Mouse (Mus musculus): ENCODE measurements around the gene Krt84. TPM values are rescaled to one million over a fixed set of nuclear protein-coding genes. Genes with fewer than 3 reads are reported as not detected.
A peak's percentile ranks its signal among the peaks of the same experiment; 100 is the strongest.

Krt84 gene
- not detected in 2 replicates for polyA plus RNA-seq (2014; fragmentation: Nextera tagmentation; extraction: Ambion mirVana)

DNA sequence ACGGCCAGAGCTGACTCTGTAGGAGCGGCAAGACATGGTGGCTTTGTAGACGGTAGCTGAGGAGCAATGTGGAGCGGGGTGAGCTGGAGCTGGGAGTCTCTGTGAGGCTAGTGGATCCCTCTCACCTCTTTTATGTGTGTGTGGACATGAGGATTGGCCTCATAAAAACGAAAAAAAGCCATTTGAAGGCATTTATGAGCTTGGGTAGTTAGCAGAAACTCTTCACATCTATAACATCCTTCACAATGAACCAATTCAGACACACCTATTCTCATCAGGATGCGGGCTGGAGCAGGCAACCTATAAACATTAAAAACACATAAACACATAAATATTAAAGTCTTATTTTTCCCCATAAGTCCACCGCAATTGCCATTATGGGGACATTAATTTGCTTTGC, at the start of gene Krt84:
Krt84 (minus strand) TSS at position 101 of the 400 bp plus-strand sequence.
- ATAC-seq (ENCODE audit: low FRiP score), result no peak
- no peak within 1 kb of the TSS for H3K4me2 ChIP-seq (replicated peaks; ENCODE audit: low read depth, low read length)
- no peak within 1 kb of the TSS for H3K4me3 ChIP-seq (ENCODE audit: low read depth, low read length)
- 85% methylated on average over 7 of the region's 7 CpGs for WGBS
- H3K4me1 ChIP-seq (replicated peaks; ENCODE audit: control insufficient read depth, insufficient read depth, low read length), result no peaks in the 10 kb centered on the region
- H3K9ac ChIP-seq (ENCODE audit: low read depth, low read length), result no peak within 1 kb of the TSS
- H3K27me3 ChIP-seq (ENCODE audit: control insufficient read depth, insufficient read depth, low read length), result no peaks in the 10 kb centered on the region
- DNase-seq (ENCODE audit: low spot score), result no peak
- no peaks in the 10 kb centered on the region for H3K36me3 ChIP-seq (ENCODE audit: control insufficient read depth, insufficient read depth, low read length)
- H3K9me3 ChIP-seq (ENCODE audit: control insufficient read depth, low read length), result no peaks in the 10 kb centered on the region
- H3K27ac ChIP-seq (ENCODE audit: low read depth, low read length), result no peak within 1 kb of the TSS

DNA sequence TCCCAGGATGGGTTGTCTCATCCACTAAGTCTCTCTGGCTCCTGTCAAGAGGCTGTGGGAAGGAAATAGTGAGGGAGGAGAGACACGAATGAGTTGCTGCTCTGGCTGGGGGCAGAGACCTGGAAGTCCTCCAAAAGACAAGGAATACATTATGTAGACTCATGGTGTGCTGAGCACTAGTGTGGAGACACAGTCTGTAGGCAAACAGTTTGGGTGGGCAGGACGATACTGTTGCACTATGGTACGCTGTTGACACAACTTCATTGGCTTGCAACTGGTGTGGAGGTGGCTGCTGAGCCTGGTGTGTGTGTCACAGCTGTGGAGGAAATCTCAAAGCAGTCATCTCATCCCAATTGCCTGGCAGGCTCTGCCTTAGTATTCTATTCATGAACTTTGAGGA, 49.1 kb upstream of the Krt84 start:
- 85% methylated on average over 3 of the region's 3 CpGs for WGBS
- ATAC-seq (ENCODE audit: low FRiP score), result no peak

DNA sequence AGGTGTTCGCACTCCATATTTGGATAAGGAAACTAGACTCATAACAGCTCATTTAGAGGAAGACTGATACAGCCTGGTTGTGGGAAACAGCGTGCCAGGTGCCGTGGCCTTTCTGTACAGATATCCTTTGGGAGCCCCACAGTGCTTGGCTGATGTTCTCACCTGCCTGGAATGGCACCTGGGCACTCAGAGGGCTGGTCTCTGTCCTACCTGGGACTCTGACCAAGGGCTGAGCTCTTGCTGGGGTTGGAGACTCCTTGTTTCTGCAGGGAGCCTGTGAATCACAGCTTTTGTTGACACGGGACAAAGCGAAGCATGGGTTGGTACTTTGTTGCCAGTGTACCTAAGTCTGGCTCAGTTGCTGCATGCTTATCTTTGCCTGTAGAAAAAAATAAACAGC, 42.9 kb upstream of the Krt84 start:
- Histone ChIP-seq H3K4me1 (replicated peaks; ENCODE audit: control insufficient read depth, insufficient read depth, low read length) (no peaks in the 10 kb centered on the region), H3K4me3 (ENCODE audit: low read depth, low read length) (no peak overlapping the region), H3K27ac (ENCODE audit: low read depth, low read length) (no peak overlapping the region), H3K9ac (ENCODE audit: low read depth, low read length) (no peak overlapping the region), H3K27me3 (ENCODE audit: control insufficient read depth, insufficient read depth, low read length) (no peaks in the 10 kb centered on the region), H3K36me3 (ENCODE audit: control insufficient read depth, insufficient read depth, low read length) (no peaks in the 10 kb centered on the region), H3K4me2 (replicated peaks; ENCODE audit: low read depth, low read length) (no peak overlapping the region), H3K9me3 (ENCODE audit: control insufficient read depth, low read length) (no peaks in the 10 kb centered on the region)
- ATAC-seq (ENCODE audit: low FRiP score) (no peak), DNase-seq (ENCODE audit: low spot score) (no peak)
- 87% methylated on average over 5 of the region's 5 CpGs for WGBS

More for the DNA sequence above, 49.1 kb upstream of the Krt84 start:
- no peak overlapping the region for H3K4me2 ChIP-seq (replicated peaks; ENCODE audit: low read depth, low read length)
- H3K27me3 ChIP-seq (ENCODE audit: control insufficient read depth, insufficient read depth, low read length), result no peaks in the 10 kb centered on the region
- H3K4me1 ChIP-seq (replicated peaks; ENCODE audit: control insufficient read depth, insufficient read depth, low read length), result no peaks in the 10 kb centered on the region
- H3K27ac ChIP-seq (ENCODE audit: low read depth, low read length), result no peak overlapping the region
- no peak for DNase-seq (ENCODE audit: low spot score)
- no peaks in the 10 kb centered on the region for H3K36me3 ChIP-seq (ENCODE audit: control insufficient read depth, insufficient read depth, low read length)
- no peaks in the 10 kb centered on the region for H3K9me3 ChIP-seq (ENCODE audit: control insufficient read depth, low read length)
- no peak overlapping the region for H3K9ac ChIP-seq (ENCODE audit: low read depth, low read length)
- H3K4me3 ChIP-seq (ENCODE audit: low read depth, low read length), result no peak overlapping the region

DNA sequence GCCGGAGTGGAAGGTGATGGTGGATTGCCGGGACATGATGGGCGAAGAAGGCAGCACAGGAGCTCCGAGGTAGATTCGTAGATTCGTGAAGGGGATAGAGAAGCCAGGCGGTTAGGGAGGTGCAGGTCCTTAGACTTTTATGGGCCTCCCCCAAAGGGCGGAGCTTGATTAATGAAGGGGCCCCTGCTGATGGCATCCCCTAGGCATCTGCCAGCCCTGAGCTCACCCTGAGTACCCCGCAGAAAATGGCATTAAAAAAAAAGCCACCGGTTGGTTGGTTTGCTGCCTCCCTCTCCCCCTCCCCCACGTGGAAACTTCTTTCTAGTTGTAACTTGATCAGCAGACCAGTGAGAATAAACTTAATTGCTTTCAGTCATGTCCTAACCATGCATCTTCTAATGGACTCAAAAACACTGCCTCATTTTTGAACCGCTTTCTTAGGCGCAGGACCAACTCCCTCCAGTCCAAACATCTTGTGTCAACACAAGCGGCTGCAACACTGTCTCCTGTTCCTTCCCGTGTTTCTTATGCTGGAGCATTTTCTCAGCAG, 41.3 kb upstream of the Krt84 start, which contains the start of gene Krt75:
Krt75 (minus strand) TSS at position 109 of the 550 bp plus-strand sequence.
- Histone ChIP-seq H3K9ac (ENCODE audit: low read depth, low read length) (no peak within 1 kb of the TSS), H3K4me2 (replicated peaks; ENCODE audit: low read depth, low read length) (no peak within 1 kb of the TSS), H3K36me3 (ENCODE audit: control insufficient read depth, insufficient read depth, low read length) (no peaks in the 10 kb centered on the region), H3K4me3 (ENCODE audit: low read depth, low read length) (no peak within 1 kb of the TSS), H3K4me1 (replicated peaks; ENCODE audit: control insufficient read depth, insufficient read depth, low read length) (no peaks in the 10 kb centered on the region), H3K27me3 (ENCODE audit: control insufficient read depth, insufficient read depth, low read length) (no peaks in the 10 kb centered on the region), H3K27ac (ENCODE audit: low read depth, low read length) (no peak within 1 kb of the TSS), H3K9me3 (ENCODE audit: control insufficient read depth, low read length) (no peaks in the 10 kb centered on the region)
- DNase-seq (ENCODE audit: low spot score) (no peak), ATAC-seq (ENCODE audit: low FRiP score) (no peak)
- WGBS, result 67% methylated on average over 15 of the region's 15 CpGs

DNA sequence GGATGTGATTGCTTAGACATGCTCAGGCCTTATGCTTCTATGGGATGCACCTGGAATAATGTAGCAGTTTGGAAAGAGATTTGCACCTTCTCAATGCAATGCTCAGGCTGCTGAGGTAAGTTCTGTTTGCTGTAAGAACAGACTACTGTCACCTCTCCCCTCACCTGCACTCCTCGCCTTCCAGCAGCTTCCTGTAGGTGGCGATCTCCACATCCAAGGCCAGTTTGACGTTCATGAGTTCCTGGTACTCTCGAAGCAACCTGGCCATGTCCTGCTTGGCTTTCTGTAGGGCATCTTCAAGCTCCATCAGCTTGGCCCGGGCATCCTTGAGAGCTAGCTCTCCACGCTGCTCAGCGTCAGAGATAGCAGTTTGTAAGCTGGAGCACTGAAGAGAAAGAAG, 35.2 kb upstream of the Krt84 start:
- Histone ChIP-seq H3K4me1 (replicated peaks; ENCODE audit: control insufficient read depth, insufficient read depth, low read length) (no peaks in the 10 kb centered on the region), H3K4me2 (replicated peaks; ENCODE audit: low read depth, low read length) (no peak overlapping the region), H3K27ac (ENCODE audit: low read depth, low read length) (no peak overlapping the region), H3K36me3 (ENCODE audit: control insufficient read depth, insufficient read depth, low read length) (no peaks in the 10 kb centered on the region), H3K9me3 (ENCODE audit: control insufficient read depth, low read length) (no peaks in the 10 kb centered on the region), H3K27me3 (ENCODE audit: control insufficient read depth, insufficient read depth, low read length) (no peaks in the 10 kb centered on the region), H3K9ac (ENCODE audit: low read depth, low read length) (no peak overlapping the region), H3K4me3 (ENCODE audit: low read depth, low read length) (no peak overlapping the region)
- 45% methylated on average over 7 of the region's 7 CpGs for WGBS
- DNase-seq (ENCODE audit: low spot score) (no peak), ATAC-seq (ENCODE audit: low FRiP score) (no peak)

DNA sequence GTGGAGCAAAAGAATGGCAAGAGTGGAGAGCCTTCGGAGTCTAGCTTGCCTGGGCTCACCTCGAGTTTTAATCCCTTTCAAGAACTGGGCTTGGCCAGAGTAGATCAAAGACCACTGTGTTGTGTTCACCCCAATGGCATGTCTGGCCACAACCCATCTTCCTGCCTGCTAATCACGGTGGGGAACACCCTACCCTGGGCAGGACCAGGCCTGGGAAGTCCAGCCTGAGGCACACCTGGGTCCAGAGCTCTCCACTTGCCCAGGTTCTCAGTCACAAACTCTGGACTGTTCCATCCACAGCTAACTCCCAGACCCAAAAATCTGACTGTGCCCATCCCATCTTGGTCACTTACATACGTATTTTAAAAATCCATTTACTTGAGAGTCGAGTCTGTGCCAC, 30.2 kb upstream of the Krt84 start, which contains the start of gene Krt90:
Krt90 (minus strand) TSS at position 101 of the 400 bp plus-strand sequence.
- Histone ChIP-seq H3K27me3 (ENCODE audit: control insufficient read depth, insufficient read depth, low read length) (no peaks in the 10 kb centered on the region), H3K4me1 (replicated peaks; ENCODE audit: control insufficient read depth, insufficient read depth, low read length) (peaks cover 4% of the 10 kb centered on the region; the same call in 1 of the 2 replicates), H3K9me3 (ENCODE audit: control insufficient read depth, low read length) (no peaks in the 10 kb centered on the region), H3K27ac (ENCODE audit: low read depth, low read length) (no peak within 1 kb of the TSS), H3K4me2 (replicated peaks; ENCODE audit: low read depth, low read length) (no peak within 1 kb of the TSS), H3K36me3 (ENCODE audit: control insufficient read depth, insufficient read depth, low read length) (no peaks in the 10 kb centered on the region), H3K4me3 (ENCODE audit: low read depth, low read length) (no peak within 1 kb of the TSS), H3K9ac (ENCODE audit: low read depth, low read length) (no peak within 1 kb of the TSS)
- ATAC-seq (ENCODE audit: low FRiP score) (no peak), DNase-seq (ENCODE audit: low spot score) (no peak)
- WGBS, result 81% methylated on average over 5 of the region's 5 CpGs

DNA sequence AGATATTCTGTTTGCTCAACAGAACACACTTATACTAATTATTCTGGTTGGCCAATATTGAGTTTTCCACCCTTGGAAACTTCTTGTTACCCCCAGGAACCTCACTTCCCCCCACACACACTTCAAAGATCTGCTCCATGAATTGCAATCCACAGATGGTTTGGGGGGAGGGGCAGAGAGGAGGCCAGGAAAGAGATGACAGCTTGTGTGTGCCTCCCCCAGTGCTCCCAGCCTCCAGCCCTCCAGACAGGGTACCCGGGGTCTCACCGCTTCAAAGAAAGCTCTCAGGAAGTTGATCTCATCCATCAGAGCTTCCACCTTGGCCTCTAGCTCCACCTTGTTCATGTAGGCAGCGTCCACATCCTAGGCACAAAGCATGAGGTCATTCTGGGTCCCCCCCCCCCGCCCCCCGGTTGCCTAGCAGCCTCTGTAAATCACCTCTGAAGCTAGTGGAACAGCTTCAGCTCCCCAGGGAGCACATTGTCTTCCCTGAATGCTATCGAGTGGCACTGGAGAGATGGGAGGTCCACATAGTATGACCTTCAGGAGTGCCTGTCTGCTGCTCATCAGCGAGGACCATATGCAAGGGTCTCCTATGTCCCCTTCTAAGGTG, 25.5 kb upstream of the Krt84 start:
- Histone ChIP-seq H3K27ac (ENCODE audit: low read depth, low read length) (no peak overlapping the region), H3K9me3 (ENCODE audit: control insufficient read depth, low read length) (no peaks in the 10 kb centered on the region), H3K4me2 (replicated peaks; ENCODE audit: low read depth, low read length) (no peak overlapping the region), H3K9ac (ENCODE audit: low read depth, low read length) (no peak overlapping the region), H3K36me3 (ENCODE audit: control insufficient read depth, insufficient read depth, low read length) (no peaks in the 10 kb centered on the region), H3K4me3 (ENCODE audit: low read depth, low read length) (no peak overlapping the region), H3K4me1 (replicated peaks; ENCODE audit: control insufficient read depth, insufficient read depth, low read length) (peaks cover 4% of the 10 kb centered on the region; the same call in 1 of the 2 replicates), H3K27me3 (ENCODE audit: control insufficient read depth, insufficient read depth, low read length) (no peaks in the 10 kb centered on the region)
- DNase-seq (ENCODE audit: low spot score) (peak; percentile 57), ATAC-seq (ENCODE audit: low FRiP score) (no peak)
- WGBS, result 7% methylated on average over 6 of the region's 7 CpGs

DNA sequence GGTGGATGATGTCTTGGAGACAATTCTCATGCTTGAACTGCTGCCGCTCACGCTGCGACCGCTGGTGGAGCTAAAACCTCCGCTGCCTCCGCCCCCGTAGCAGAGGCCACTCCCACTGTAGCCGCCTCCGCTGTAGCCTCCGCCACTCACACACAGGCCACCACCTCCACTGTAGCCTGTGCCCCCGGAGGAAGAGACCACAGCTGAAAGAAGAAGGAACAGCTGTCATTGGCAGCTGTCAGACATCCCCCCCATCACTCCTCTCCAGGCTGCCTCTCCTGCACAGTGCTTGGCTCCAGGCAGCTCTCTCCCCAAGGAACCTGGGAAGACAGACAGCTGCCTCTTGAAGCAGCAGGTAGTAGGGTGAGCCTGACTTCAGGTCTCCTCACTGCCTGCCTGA, 20.5 kb upstream of the Krt84 start:
- Histone ChIP-seq H3K4me2 (replicated peaks; ENCODE audit: low read depth, low read length) (0 out of 2 replicates have a peak overlapping the region, but pooled peaks have one; percentile 11), H3K4me3 (ENCODE audit: low read depth, low read length) (no peak overlapping the region), H3K27ac (ENCODE audit: low read depth, low read length) (no peak overlapping the region), H3K36me3 (ENCODE audit: control insufficient read depth, insufficient read depth, low read length) (no peaks in the 10 kb centered on the region), H3K9me3 (ENCODE audit: control insufficient read depth, low read length) (no peaks in the 10 kb centered on the region), H3K27me3 (ENCODE audit: control insufficient read depth, insufficient read depth, low read length) (no peaks in the 10 kb centered on the region), H3K9ac (ENCODE audit: low read depth, low read length) (0 out of 2 replicates have a peak overlapping the region, but pooled peaks have one; percentile 15), H3K4me1 (replicated peaks; ENCODE audit: control insufficient read depth, insufficient read depth, low read length) (peaks cover 3% of the 10 kb centered on the region; the same call in 1 of the 2 replicates)
- peak; percentile 72 for ATAC-seq (ENCODE audit: low FRiP score)
- WGBS, result 0% methylated on average over 11 of the region's 11 CpGs
- peak; percentile 66 for DNase-seq (ENCODE audit: low spot score)

DNA sequence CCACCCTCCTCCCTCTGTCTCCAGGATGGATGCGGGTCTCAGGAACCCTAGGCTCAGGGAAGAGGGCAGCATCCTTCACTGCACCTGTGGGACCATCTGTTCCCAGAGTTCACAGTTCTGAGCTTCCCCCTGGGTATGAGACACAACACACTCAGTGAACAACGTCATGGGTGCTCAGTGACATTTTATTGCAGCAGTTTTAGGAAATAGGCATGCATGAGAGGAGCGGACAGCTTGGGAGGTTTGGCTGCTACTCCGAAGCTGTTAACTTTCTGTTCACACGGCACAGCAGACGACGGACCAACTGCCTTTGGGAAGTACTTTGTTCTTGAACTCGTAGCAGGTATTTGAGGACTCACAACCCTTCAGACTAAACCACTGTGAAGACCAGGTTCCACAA, 19.6 kb upstream of the Krt84 start:
- H3K36me3 ChIP-seq (ENCODE audit: control insufficient read depth, insufficient read depth, low read length), result no peaks in the 10 kb centered on the region
- DNase-seq (ENCODE audit: low spot score) (no peak), ATAC-seq (ENCODE audit: low FRiP score) (no peak)
- no peak overlapping the region for H3K4me3 ChIP-seq (ENCODE audit: low read depth, low read length)
- no peak overlapping the region for H3K27ac ChIP-seq (ENCODE audit: low read depth, low read length)
- H3K4me1 ChIP-seq (replicated peaks; ENCODE audit: control insufficient read depth, insufficient read depth, low read length), result peaks cover 3% of the 10 kb centered on the region; the same call in 1 of the 2 replicates
- WGBS, result 82% methylated on average over 8 of the region's 8 CpGs
- H3K9ac ChIP-seq (ENCODE audit: low read depth, low read length), result no peak overlapping the region
- H3K4me2 ChIP-seq (replicated peaks; ENCODE audit: low read depth, low read length), result no peak overlapping the region
- no peaks in the 10 kb centered on the region for H3K27me3 ChIP-seq (ENCODE audit: control insufficient read depth, insufficient read depth, low read length)
- no peaks in the 10 kb centered on the region for H3K9me3 ChIP-seq (ENCODE audit: control insufficient read depth, low read length)
